Mouse (Mus musculus): Measurements from ENCODE around the gene Scn3b.

- TF ChIP-seq EP300 (IDR thresholded peaks at IDR 0.05; ENCODE audit: low read depth): no peak
- no peak for TF ChIP-seq CTCF (IDR thresholded peaks at IDR 0.05; ENCODE audit: low read depth)
Observed at GRCm38 (mm10) chr9:40323773-40324172, 54.8 kb downstream of the Scn3b start.
